Mouse (Mus musculus) G1E-ER4 (cell line): ENCODE measurements around the gene Ptbp3. TPM values are rescaled to one million over a fixed set of nuclear protein-coding genes. Genes with fewer than 3 reads are reported as not detected.
A peak's percentile ranks its signal among the peaks of the same experiment; 100 is the strongest.

Experiments used
- GATA1 ChIP-seq: IDR thresholded peaks from one replicate; pipeline ENCODE4 v1.8.0; 2012; ENCODE audit warnings: low read length, inconsistent platforms
- polyA plus RNA-seq: library from polyadenylated mRNA; stranded (reverse); fragments of >175 nt; gene quantifications from 2 replicates; pipeline ENCODE4 v1.2.3, GENCODE M21; 2012

Gene Ptbp3
- polyA plus RNA-seq, 1 experiment: 94.6 TPM

DNA sequence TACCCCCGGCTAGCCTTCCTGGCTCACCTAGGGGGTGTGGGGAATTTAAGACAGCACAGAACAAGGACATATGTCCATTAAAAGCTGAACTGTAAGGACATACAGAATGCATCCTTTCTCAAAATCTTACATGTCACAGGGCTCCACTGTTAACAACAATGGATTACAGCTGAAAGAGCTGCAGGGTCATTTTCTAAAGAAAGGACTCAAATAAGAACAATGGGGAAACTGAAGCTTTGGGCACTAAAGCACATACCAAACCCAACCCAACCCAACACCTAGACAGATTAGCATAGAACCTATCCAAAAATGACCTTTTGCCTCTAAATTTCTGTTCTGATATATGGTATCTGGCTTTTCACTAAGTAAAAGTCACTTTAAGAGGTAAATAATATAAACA, 12.9 kb downstream of the Ptbp3 start:
- no peak for TF ChIP-seq GATA1

DNA sequence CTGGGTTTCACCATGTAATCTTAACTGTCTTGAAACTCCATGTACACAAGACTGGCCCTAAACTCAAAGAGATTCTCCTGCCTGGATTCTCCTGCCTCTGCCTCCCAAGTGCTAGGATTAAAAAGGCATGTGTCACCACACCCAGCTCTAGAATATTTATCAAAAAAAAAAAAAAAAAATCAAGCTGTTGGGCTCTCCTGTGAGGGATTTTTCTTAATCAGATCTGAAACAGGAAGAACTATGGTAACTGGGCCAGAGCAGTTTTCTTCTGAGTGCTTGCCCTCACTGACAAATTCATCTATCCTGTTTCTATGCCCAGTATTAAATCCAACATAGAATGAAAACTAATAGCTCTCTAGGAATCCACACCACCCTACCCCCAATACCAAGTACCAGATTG, 13.5 kb downstream of the Ptbp3 start:
- no peak for TF ChIP-seq GATA1

DNA sequence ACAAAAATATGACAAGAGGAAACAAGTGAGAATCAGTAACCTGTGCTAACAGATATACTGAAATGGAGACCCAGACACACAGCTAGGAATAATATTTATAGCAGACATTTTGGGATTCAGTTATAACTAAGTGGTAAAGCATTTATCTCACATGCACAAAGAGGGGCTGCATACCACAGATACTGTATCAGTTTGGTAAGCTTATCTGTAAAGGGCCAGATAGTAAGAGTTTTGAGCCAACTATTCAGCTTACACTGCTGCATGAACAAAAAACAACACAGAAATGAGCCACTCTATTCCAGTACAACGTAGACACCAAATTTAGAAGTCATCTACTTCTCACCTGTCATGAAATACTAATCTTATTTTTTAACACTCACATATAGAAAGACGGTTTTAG, 15.9 kb downstream of the Ptbp3 start:
- TF ChIP-seq GATA1: peak; percentile 98

DNA sequence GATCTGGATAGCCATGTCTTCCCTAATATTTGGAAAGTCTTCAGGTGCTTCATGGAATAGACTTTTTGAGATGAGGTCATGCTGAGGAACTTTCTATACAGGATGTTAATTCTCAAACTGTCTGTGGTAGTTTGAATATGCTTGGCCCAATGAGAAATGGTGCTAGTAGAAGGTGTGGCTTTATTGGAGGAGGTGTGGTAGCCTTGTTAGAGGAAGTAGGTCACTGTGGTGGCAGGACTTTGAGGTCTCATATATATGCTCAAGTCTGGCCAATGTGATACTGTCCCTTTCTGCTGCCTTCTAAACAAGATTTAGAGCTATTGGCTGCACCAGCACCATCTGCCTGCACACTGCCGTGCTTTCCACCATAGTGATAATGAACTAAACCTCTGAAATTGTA, 18.0 kb downstream of the Ptbp3 start:
- TF ChIP-seq GATA1: no peak

DNA sequence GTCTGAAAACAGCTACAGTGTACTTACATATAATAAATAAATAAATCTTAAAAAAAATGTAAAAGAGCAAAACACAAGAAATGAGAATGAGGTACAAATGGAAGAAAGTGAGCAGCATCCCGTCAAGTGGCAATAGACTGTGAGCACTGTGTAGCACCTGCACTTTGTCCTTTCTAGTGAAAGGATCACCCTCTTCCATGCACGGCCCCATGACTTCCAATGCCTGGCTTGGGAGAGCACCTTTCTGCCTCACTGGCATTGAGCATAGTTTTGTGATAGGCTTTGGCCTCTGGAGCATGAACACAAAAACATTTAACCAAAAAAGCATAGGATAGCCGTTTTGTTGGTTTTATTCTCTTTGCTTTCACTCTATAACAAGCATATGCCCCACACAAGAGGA, 21.7 kb downstream of the Ptbp3 start:
- no peak for TF ChIP-seq GATA1

DNA sequence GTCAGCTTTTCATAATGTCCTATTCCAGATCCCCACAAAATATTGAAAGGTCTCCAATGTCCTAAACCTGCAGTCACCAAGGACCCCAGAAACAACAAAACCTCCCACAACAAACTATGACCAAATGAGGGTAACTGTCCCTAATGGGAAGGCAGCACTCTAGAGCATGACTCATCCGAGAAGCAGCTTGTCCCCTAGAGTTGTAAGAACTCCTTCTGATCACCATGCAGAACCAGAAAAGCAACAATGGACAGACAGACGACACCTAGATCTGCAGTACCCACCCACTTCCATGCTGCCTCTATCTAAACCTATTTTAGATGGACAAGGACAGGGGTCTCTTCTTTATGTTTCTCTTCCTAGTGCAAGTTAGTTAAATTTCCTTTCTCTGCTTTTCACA, 22.4 kb downstream of the Ptbp3 start:
- TF ChIP-seq GATA1: no peak

DNA sequence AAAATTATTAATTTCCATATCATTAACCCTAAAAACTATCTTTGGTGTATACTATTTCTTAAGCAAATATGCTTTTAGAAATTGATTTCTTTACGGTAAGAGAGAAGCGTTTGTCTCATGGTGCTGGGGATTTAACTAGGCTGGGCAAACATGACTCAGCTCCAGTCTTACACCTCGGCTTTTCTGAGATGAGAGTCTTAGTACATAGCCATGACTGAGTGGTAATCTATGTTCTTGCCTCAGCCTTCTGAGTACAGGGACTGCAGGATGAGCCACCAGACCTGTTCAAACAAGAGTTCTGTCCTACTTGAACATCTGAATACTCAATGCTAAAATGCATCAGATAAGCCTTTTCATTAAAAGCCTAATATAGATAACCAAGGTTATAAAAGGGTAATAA, 24.3 kb downstream of the Ptbp3 start:
- TF ChIP-seq GATA1: no peak

DNA sequence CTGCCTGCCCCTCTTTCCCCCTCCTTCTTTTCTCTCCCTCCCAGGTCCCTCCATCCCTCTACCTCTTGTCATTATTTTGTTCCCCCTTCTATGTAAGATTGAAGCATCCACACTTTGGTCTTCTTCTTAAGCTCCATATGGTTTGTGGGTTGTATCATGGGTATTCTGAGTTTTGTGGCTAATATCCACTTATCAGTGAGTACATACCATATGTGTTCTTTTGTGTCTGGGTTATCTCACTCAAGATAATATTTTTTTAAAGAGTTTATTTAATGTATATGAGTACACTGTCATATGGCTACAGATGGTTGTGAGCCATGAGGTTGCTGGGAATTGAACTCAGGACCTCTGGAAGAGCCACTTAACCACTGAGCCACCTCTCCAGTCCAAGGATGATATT, 38.8 kb downstream of the Ptbp3 start:
- TF ChIP-seq GATA1: no peak

DNA sequence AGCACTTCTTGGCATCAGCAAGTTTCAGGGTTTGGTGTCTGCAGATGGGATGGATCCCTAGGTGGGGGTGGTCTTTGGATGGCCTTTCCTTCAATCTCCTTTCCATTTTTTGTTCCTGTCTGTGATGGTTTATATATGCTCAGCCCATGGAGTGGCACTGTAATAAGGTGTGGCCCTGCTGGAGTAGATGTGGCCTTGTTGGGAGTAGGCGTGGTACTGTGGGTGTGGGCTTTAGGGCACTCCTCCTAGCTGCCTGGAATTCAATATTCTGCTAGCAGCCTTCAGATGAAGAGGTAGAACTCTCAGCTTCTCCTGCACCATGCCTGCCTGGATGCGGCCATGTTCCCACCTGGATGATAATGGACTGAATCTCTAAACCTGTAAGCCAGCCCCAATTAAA, 39.6 kb downstream of the Ptbp3 start:
- TF ChIP-seq GATA1: no peak

DNA sequence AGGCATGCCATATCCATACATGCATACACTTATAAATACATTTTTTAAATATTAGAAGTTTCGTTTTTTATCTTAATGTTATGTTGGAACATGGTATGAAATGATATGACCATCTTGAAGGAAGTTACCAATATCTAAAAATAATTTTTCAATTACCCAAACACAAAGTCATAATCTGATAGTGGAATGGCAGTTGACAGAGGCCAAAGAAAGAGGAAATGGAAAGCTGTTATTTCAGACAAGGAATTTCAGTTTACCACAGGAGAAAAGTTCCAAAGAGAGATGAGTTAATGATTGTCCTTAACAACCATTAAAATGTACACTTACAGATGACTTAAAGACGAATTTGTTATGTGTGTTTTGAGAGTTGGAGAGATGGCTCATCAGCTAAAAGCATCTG, 41.4 kb downstream of the Ptbp3 start:
- peak; percentile 11 for TF ChIP-seq GATA1

DNA sequence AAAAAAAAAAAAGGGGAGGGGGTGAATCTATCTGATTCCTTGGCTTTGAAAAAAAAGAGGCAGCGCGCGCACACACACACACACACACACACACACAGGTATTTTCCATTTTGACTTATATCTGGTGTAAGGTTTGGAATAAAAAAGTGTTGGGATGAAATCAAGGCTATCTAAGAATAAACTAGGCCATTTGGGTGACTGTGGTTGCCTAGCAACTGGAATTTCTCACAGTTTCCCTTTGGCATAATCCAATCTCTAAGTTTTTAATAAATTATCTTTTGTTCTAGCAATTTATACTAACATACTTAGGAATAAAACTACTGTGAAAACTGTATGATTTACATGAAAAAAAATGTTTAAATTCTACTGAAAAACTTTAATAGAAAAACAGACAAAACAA, 42.5 kb downstream of the Ptbp3 start:
- no peak for TF ChIP-seq GATA1

DNA sequence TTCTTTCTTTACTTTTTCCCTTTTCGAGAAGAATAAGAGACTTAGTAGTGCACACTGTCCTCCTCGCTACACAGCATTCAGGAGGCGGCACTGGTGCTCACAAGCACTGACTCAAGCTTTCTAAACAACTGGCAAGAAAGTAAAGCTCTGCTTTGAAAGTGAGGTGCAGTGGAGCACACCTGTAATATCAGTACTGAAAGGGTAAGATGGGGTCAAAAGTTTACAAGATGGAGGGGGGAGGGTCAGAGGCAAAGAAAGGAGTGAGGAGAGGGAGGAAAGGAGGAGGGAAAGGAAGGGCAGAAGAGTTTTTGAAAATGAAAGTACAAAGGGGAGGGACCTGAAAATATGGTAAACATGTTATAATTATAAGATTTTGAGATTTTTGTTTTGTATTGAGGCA, 43.7 kb downstream of the Ptbp3 start:
- TF ChIP-seq GATA1: no peak

DNA sequence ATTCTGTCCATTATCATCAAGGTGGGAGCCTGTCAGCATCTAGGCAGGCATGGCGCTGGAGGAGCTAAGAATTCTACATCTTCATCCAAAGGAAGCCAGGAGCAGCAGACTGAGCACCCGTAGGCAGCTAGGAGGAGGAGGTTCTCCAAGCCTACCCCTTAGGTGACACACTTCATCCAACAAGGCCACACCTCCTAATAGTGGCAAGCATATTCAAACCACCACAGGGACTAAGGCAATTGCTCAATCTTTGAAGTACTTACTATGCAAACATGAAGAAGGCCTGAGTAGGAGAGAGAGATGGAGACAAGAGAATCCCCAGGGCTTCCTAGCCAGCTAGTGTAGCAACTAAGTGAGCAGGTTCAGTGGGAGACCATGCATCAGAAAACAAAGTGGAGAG, 58.1 kb downstream of the Ptbp3 start:
- TF ChIP-seq GATA1: no peak

DNA sequence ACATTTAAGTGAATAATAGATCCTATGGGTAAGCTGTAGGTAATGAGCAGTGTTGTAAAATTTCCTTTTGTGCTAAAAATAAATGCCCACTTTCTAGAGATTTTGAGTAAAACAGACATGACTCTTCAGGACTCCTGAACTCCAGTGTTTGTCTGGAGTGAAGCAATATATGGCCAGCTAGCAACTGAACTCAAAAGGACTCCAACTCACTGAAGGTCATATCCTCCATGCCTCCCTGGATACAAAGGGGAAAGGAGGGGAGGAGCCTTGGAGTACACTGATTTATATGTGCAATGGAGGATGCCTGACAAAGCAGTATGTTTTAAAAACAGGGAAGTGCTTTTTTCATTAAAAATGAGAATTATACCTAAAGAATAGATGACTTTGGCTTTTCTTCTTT, 77.9 kb downstream of the Ptbp3 start:
- TF ChIP-seq GATA1: no peak

DNA sequence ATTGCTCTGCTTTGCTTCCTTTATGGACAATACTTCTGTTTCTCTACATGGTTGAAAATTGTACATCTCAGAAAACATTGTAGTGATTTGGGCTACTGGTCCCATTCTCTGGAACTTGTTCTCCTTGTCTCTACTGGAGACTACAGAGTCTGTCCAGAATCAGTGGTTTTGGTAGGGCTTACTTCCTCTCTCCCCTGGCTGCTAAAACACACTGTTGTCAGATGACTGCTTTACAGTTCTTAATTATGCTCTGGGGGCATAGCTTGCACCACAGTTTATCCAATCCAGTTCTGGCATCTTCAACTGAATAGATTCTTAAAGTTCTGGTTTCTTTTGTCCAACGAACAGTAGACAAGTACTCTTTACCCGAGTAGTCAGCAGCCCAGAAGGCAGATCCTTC, 83.7 kb downstream of the Ptbp3 start:
- TF ChIP-seq GATA1: no peak

DNA sequence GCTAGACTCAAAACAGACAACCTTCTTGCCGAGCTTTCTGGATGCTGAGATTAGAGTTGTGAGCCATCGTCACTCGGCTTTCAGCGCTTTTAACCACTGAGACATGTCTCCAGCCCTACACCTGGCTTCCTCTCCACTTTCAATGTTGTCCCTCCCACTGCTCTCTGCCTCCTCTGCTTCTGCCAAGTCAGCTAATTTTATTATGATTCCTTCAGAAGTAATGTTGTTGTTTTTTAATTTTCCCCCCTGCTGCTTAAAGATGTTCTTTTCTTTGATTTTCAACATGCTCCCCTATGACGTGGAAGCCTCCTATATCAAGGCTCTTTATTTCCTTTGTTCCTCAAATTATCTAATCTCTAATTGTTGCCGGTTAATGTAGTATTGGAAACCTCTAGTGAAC, 84.5 kb downstream of the Ptbp3 start:
- TF ChIP-seq GATA1: no peak

DNA sequence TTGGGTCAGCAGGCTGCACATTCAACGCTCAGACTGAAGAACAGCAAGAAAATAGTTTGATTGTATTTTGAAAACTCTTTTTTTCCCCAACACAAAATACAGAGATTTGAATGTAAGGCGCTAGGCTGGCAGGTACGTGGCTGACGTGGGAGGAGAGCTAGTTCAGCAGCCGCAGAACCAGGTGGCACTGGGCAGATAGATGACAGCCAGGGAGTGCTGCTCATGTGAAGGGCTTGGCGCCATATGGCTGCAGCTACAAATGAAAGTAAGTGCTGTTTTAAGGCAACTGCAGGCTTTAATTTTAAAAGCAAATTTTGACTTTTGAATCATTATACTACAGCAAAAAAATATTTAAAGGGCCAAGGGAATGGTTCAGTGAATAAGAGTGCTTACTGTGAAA, 86.7 kb downstream of the Ptbp3 start:
- TF ChIP-seq GATA1: no peak

DNA sequence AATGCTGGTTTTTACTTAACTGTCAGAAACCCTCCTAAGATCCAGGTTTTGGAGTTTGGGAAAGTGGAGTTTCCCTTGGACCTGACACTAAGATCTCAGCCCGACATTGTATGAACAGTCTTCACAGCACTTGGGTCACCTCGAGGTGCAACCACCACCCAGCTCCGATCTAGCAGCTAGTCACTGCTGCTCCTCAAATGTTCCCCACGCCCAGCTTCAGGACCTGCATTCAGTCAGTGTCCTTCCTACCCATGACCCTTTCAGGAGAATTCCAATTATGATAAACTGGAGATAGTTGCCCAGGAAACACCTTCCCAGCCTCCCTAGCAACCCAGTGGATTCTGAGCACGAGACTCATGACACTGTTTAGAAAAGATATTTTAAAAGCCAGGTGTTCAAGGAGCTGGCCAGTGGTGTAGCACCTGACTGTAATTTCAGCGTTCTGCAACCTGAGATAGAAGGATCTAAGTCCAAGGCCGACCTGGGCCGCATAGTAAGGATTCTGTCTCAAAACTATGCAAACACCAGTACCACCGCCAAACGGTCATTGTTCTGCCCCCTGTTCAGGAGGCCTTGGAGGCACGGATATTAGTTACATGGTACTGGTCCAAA, 87.9 kb downstream of the Ptbp3 start:
- no peak for TF ChIP-seq GATA1
